Mouse (Mus musculus) ES-E14 (cell line): ENCODE measurements around the gene Egfl8. TPM values are rescaled to one million over a fixed set of nuclear protein-coding genes. Genes with fewer than 3 reads are reported as not detected.

Experiments
- DNase-seq: peaks from one replicate; pipeline ENCODE4 v3.0.0-alpha.2; 2013; ENCODE audit warnings: low read depth, low spot score
- H3K27ac ChIP-seq: 2 replicates; pipeline ENCODE4 v1.5.1; 2012; ENCODE audit warnings: low read depth, mild to moderate bottlenecking, low read length, moderate library complexity, mixed read lengths; ENCODE audit not compliant: poor library complexity, insufficient read depth, severe bottlenecking
- H3K36me3 ChIP-seq: 2 replicates; pipeline ENCODE4 v1.6.1; 2012; ENCODE audit warnings: mild to moderate bottlenecking, low read length, moderate library complexity, mixed read lengths; ENCODE audit not compliant: control insufficient read depth, poor library complexity, insufficient read depth, severe bottlenecking
- H3K4me1 ChIP-seq, 2 experiments: fragments of 150-350 bp in 1 of 2; sonication (generic) in 1 of 2; 2 replicates each; pipeline ENCODE4 v1.6.1; 2012; ENCODE audit warnings: low read length in 2 of 2, mild to moderate bottlenecking in 1 of 2, mixed read lengths in 1 of 2; ENCODE audit not compliant: control insufficient read depth in 2 of 2, insufficient read depth in 2 of 2, poor library complexity in 1 of 2
- H3K4me3 ChIP-seq, 2 experiments: fragments of 150-350 bp in 1 of 2; sonication (generic) in 1 of 2; 2 replicates each; pipeline ENCODE4 v1.5.1; 2012; ENCODE audit warnings: low read length in 2 of 2, low read depth in 1 of 2, mild to moderate bottlenecking in 1 of 2, mixed read lengths in 1 of 2; ENCODE audit not compliant: insufficient read depth in 1 of 2, poor library complexity in 1 of 2, severe bottlenecking in 1 of 2
- H3K9ac ChIP-seq: 2 replicates; pipeline ENCODE4 v1.6.1; 2012; ENCODE audit warnings: low read depth, mild to moderate bottlenecking, low read length, mixed read lengths; ENCODE audit not compliant: poor library complexity, insufficient read depth, severe bottlenecking
- H3K9me3 ChIP-seq: fragments of 150-350 bp; sonication (generic); 2 replicates; pipeline ENCODE4 v1.6.1; 2012; ENCODE audit warnings: low read depth, mild to moderate bottlenecking, low read length; ENCODE audit not compliant: control insufficient read depth, insufficient read depth
- CHD2 ChIP-seq: IDR thresholded peaks from 2 replicates; pipeline ENCODE4 v1.6.1; 2014; ENCODE audit warnings: mild to moderate bottlenecking, low read depth, low read length, inconsistent platforms
- HCFC1 ChIP-seq: IDR thresholded peaks from 2 replicates; pipeline ENCODE4 v1.6.1; 2012; ENCODE audit warnings: low read length, inconsistent platforms, borderline replicate concordance; ENCODE audit not compliant: insufficient read depth
- MAFK ChIP-seq: IDR thresholded peaks from 2 replicates; pipeline ENCODE4 v1.6.1; 2014; ENCODE audit warnings: mild to moderate bottlenecking, low read depth, low read length, inconsistent platforms; ENCODE audit not compliant: insufficient read depth
- ZC3H11A ChIP-seq: IDR thresholded peaks from 2 replicates; pipeline ENCODE4 v1.6.1; 2012; ENCODE audit warnings: low read depth, mild to moderate bottlenecking, inconsistent platforms, low read length, borderline replicate concordance
- ZNF384 ChIP-seq: IDR thresholded peaks from 2 replicates; pipeline ENCODE4 v1.6.1; 2012; ENCODE audit warnings: low read depth, low read length, inconsistent platforms
- in situ Hi-C, 2 experiments: fragments of 600-800 bp; cut with MboI; formaldehyde crosslinking; loops; one replicate each; pipeline ENCODE4 v1.15.1; 2025; ENCODE audit warnings: low sequenced_read_pairs in 2 of 2, inconsistent platforms in 1 of 2; ENCODE audit not compliant: unreplicated experiment in 2 of 2
- total RNA-seq: library from RNA; depleted of rRNA; stranded (reverse); fragments of 300-350 nt; gene quantifications from 2 replicates; pipeline ENCODE4 v1.2.3, GENCODE M21; 2012

The Egfl8 gene
- total RNA-seq, 1 experiment, result 1.0 TPM

DNA sequence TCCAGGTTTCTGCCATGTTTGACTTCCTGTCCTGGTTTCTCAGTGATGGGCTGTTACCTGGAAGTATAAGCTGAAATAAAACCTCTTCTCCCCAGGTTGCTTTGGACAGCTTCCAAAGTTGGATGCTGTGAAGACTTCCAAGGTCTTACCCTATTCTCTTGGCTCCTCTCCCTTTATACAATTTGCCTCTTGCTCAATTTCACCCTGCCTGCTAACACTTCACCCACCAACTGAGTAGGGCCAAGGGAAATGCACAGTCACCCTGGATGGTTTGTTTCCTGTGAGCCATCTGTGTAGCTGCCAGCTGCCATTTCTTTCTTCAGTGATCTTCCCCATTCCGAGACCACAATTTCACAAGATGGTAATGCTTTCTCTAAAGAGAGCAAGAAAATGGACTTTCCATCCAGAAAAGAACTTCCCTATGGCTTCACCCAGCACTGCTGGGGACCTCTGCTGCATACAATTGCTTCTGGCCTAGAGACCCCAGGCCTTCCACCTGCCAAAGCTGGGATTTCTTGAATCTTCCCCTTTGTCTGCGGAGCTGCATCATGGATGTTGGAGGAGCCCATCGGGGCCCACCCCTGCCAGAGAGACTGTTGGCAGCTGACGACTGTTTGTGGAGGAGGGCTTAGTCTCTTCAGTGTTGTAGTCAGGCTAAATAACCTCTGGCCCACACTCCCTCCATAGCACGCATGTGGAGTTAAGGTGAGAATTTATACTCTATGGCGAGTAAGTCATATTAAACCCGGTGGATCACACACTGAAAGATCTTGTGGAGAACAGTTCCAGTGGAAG, 23.9 kb upstream of the Egfl8 start:
- in situ Hi-C loops, result no loop called here
- no peak overlapping the region for H3K4me3 ChIP-seq
- no peaks in the 10 kb centered on the region for H3K9me3 ChIP-seq
- H3K36me3 ChIP-seq, result no peaks in the 10 kb centered on the region
- H3K27ac ChIP-seq, result no peak overlapping the region
- no peak overlapping the region for H3K9ac ChIP-seq
- peaks cover 0 to 1% of the 10 kb centered on the region in 2 experiments; a peak in 1 of 4 replicates for H3K4me1 ChIP-seq
- TF ChIP-seq CHD2, result no peak
- no peak for TF ChIP-seq MAFK
- TF ChIP-seq ZNF384, result no peak
- no peak for TF ChIP-seq HCFC1
- TF ChIP-seq ZC3H11A, result no peak
- no peak for DNase-seq

- Histone ChIP-seq H3K27ac (no peak overlapping the region), H3K9me3 (no peaks in the 10 kb centered on the region), H3K4me3 (no peak overlapping the region), H3K36me3 (no peaks in the 10 kb centered on the region), H3K9ac (no peak overlapping the region), H3K4me1 (0 out of 4 replicates have a peak, but pooled peaks cover 0 to 3% of the 10 kb centered on the region in 2 experiments)
- in situ Hi-C loops, result no loop called here
- no peak for DNase-seq
- TF ChIP-seq CHD2, result no peak
- no peak for TF ChIP-seq ZC3H11A
- no peak for TF ChIP-seq ZNF384
- no peak for TF ChIP-seq HCFC1
- no peak for TF ChIP-seq MAFK
Measured at GRCm38 (mm10) chr17:34637459-34637858, 21.7 kb upstream of the Egfl8 start.

GRCm38 (mm10) chr17:34635671-34636070, 19.9 kb upstream of the Egfl8 start:
- DNase-seq, result no peak
- H3K27ac ChIP-seq, result no peak overlapping the region
- in situ Hi-C loops, result no loop called here
- peaks cover 0 to 14% of the 10 kb centered on the region in 2 experiments; a peak in 2 of 4 replicates for H3K4me1 ChIP-seq
- H3K9me3 ChIP-seq, result no peaks in the 10 kb centered on the region
- H3K9ac ChIP-seq, result no peak overlapping the region
- no peak for TF ChIP-seq CHD2
- TF ChIP-seq MAFK, result no peak
- no peak for TF ChIP-seq ZNF384
- no peak for TF ChIP-seq HCFC1
- TF ChIP-seq ZC3H11A, result no peak
- no peaks in the 10 kb centered on the region for H3K36me3 ChIP-seq
- H3K4me3 ChIP-seq, result no peak overlapping the region

DNA sequence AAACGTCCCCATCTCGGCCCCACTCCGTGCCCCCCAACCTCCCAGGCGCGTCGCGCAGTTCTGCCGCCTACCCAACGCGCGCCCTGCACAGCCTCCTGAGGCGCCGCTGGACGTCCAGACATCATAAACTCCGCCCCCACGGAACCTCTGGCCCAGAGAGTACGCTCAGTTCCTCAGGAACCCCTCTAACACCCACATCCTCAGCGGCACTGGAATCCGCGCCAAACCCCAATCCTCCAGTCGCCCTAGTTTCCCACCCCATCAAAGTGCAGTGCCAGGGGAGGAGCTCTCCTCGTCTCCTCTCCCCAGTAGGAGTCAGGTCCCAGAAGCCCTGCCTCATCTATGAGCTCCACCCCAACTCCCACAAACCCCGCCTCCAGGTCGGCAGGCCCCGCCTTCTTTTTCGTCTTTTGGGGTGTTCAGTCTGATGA, 16.5 kb upstream of the Egfl8 start:
- H3K9ac ChIP-seq, result peak overlapping the region; percentile 21
- no peak overlapping the region for H3K27ac ChIP-seq
- peak; percentile 76 for DNase-seq
- H3K9me3 ChIP-seq, result no peaks in the 10 kb centered on the region
- in situ Hi-C loops, result no loop called here
- TF ChIP-seq ZC3H11A (no peak), ZNF384 (no peak), MAFK (no peak), HCFC1 (no peak), CHD2 (no peak)
- no peaks in the 10 kb centered on the region for H3K36me3 ChIP-seq
- peak overlapping the region; percentile 55 to 56 for H3K4me3 ChIP-seq
- H3K4me1 ChIP-seq, result peaks cover 6 to 25% of the 10 kb centered on the region in 2 experiments; a peak in 3 of 4 replicates
